22 mouse cellular contexts compared by ENCODE assay signal in the genomic region with DNA sequence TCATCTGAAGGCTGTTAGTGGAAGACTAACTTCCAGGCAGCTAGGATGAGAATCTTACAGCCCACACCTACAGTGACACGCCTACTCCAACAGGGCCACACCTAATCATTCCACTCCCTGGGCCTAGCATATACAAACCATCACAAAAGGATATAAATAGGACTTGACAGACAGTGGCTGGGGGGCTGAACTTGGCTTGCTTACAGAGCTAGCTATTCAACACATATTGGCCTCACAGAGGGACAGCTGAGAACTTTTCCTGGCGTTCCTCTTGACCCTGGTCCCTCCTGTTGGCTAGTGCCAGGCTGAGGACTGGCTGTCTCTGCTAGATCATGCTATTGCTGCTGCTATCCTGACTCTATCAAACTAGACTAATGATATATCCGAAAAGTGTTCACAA. TPM values are rescaled to one million over a fixed set of nuclear protein-coding genes. Genes with fewer than 3 reads are reported as not detected.
A peak's percentile ranks its signal among the peaks of the same experiment; 100 is the strongest.
DNase-seq lines count a peak whose midpoint lies in the region; ATAC-seq and TF ChIP-seq lines count a peak whose summit lies in the region.
"Had no signal": no experiment of that assay in that cellular context is flagged by ENCODE, and none has a peak within 500 bp of the region (broad histone marks: within the 10 kb centered on the region; RNA-seq: fewer than 3 reads in every experiment).

No protein-coding gene starts in this region.

- H3ac ChIP-seq in myocyte (ENCODE audit: control insufficient read depth, insufficient read length): no peak overlapping the region

- WGBS in lung, adult 2 months: 59% methylated on average over 3 of the region's 3 CpGs
- WGBS in heart, embryonic 14.5 days: 53% methylated on average over 3 of the region's 3 CpGs
- WGBS in thymus, adult 2 months: 97% methylated on average over 3 of the region's 3 CpGs

- H3K27ac ChIP-seq in heart, embryonic 14.5 days (replicated peaks in 1 of 2; ENCODE audit: control insufficient read depth in 1 of 2, insufficient read depth in 1 of 2, low read depth in 2 of 2, low read length in 2 of 2): peak overlapping the region; percentile 32 to 77; a peak in 3 of 4 replicates
- H3K27ac ChIP-seq in thymus, adult 2 months (ENCODE audit: control insufficient read depth, insufficient read depth, low read length): no peak overlapping the region
- H3K27ac ChIP-seq: forebrain, embryonic 12.5 days; layer of hippocampus, adult 2 months; limb, embryonic 10.5 days; liver, embryonic 12.5 days; midbrain, embryonic 15.5 days had no signal

- no peaks in the 10 kb centered on the region for H3K4me1 ChIP-seq in lung, adult 2 months (ENCODE audit: control insufficient read depth, insufficient read depth, low read length)
- H3K4me1 ChIP-seq in heart, embryonic 14.5 days (ENCODE audit: control insufficient read depth in 2 of 2, insufficient read depth in 2 of 2, low read length in 2 of 2): peaks cover 2 to 14% of the 10 kb centered on the region in 2 experiments; a peak in 2 of 4 replicates
- no peaks in the 10 kb centered on the region for H3K4me1 ChIP-seq in thymus, adult 2 months (replicated peaks; ENCODE audit: control insufficient read depth, insufficient read depth, low read length)
- H3K4me1 ChIP-seq: forebrain, embryonic 12.5 days; limb, embryonic 10.5 days; midbrain, embryonic 15.5 days had no signal

- intact Hi-C loops in heart, postnatal 14 days (cut with DNase I): no loop called here

- peak; percentile 89 for DNase-seq in heart, adult 11 months
- no peak for DNase-seq in heart, postnatal 14 days
- peak; percentile 36 for DNase-seq in lung, postnatal 10 days
- no peak for DNase-seq in lung, adult 2 months
- DNase-seq in thymus, adult 2 months: no peak
- DNase-seq: cerebellum, adult 9-11 months; kidney, adult 18-20 months; kidney, postnatal 10 days had no signal

- no peaks in the 10 kb centered on the region for H3K27me3 ChIP-seq in heart, embryonic 14.5 days (ENCODE audit: control insufficient read depth, insufficient read depth, low read length)
- no peaks in the 10 kb centered on the region for H3K27me3 ChIP-seq in myocyte (ENCODE audit: control insufficient read depth, insufficient read depth, insufficient read length)
- H3K27me3 ChIP-seq in thymus, adult 2 months (ENCODE audit: control insufficient read depth, insufficient read depth, low read length): no peaks in the 10 kb centered on the region
- H3K27me3 ChIP-seq: forebrain, embryonic 12.5 days; liver, embryonic 12.5 days; midbrain, embryonic 15.5 days; Patski had no signal

- no peak overlapping the region for H3K4me3 ChIP-seq in lung, adult 2 months (replicated peaks; ENCODE audit: extremely low read depth, low read depth, low read length)
- no peak overlapping the region for H3K4me3 ChIP-seq in heart, embryonic 14.5 days (ENCODE audit: control insufficient read depth in 1 of 2, insufficient read depth in 1 of 2, low read depth in 1 of 2, low read length in 2 of 2)
- no peak overlapping the region for H3K4me3 ChIP-seq in myocyte
- H3K4me3 ChIP-seq in thymus, adult 2 months (ENCODE audit: control insufficient read depth, insufficient read depth, low read length): no peak overlapping the region
- H3K4me3 ChIP-seq: forebrain, embryonic 12.5 days; layer of hippocampus, adult 2 months; limb, embryonic 10.5 days; liver, embryonic 12.5 days; midbrain, embryonic 15.5 days had no signal

- no peak overlapping the region for H3K9ac ChIP-seq in heart, embryonic 14.5 days (ENCODE audit: low read length)
- H3K9ac ChIP-seq: forebrain, embryonic 12.5 days; liver, embryonic 12.5 days; midbrain, embryonic 15.5 days had no signal

- no peak for TF ChIP-seq CTCF in lung, adult 2 months (IDR thresholded peaks at IDR 0.05; ENCODE audit: insufficient read depth, low read length)
- no peak for TF ChIP-seq CTCF in thymus, adult 2 months (IDR thresholded peaks at IDR 0.05; ENCODE audit: borderline replicate concordance, control insufficient read depth, extremely low read depth, insufficient read depth, low read length, poor library complexity)

- TF ChIP-seq POLR2A in lung, adult 2 months (IDR thresholded peaks at IDR 0.05; ENCODE audit: borderline replicate concordance, extremely low read depth, low read depth, low read length): no peak
- no peak for TF ChIP-seq POLR2A in myocyte (IDR thresholded peaks at IDR 0.05; ENCODE audit: insufficient read length, low read depth)
- no peak for TF ChIP-seq POLR2A in thymus, adult 2 months (IDR thresholded peaks at IDR 0.05; ENCODE audit: control insufficient read depth, extremely low read depth, insufficient read depth, low read length, poor library complexity)

- peaks cover 32% of the 10 kb centered on the region for H3K36me3 ChIP-seq in heart, embryonic 14.5 days (ENCODE audit: control insufficient read depth, insufficient read depth, low read length)
- H3K36me3 ChIP-seq in myocyte (ENCODE audit: control insufficient read depth, insufficient read depth): no peaks in the 10 kb centered on the region
- H3K36me3 ChIP-seq in thymus, adult 2 months (ENCODE audit: control insufficient read depth, insufficient read depth, low read length): peaks cover 33% of the 10 kb centered on the region
- H3K36me3 ChIP-seq: midbrain, embryonic 15.5 days had no signal

- 0 out of 2 replicates have a peak, but pooled peaks have one; percentile 54 for ATAC-seq in heart, embryonic 14.5 days (ENCODE audit: insufficient number of reproducible peaks, insufficient read depth, low FRiP score, low read depth)
- ATAC-seq: hindbrain, embryonic 16.5 days; liver, embryonic 12.5 days; midbrain, embryonic 15.5 days; Patski had no signal

- no peaks in the 10 kb centered on the region for H3K79me2 ChIP-seq in myocyte (ENCODE audit: control insufficient read depth, insufficient read depth)

- H3K9me3 ChIP-seq in heart, embryonic 14.5 days (ENCODE audit: control insufficient read depth, low read length): no peaks in the 10 kb centered on the region
- H3K9me3 ChIP-seq: forebrain, embryonic 12.5 days; limb, embryonic 10.5 days; liver, embryonic 12.5 days; midbrain, embryonic 15.5 days had no signal

- no peak overlapping the region for H3K4me2 ChIP-seq in heart, embryonic 14.5 days (ENCODE audit: low read length)
- H3K4me2 ChIP-seq in myocyte (ENCODE audit: low read depth): peak overlapping the region; percentile 32
- H3K4me2 ChIP-seq: forebrain, embryonic 12.5 days; liver, embryonic 12.5 days; midbrain, embryonic 15.5 days had no signal

TF ChIP-seq in myocyte, 11 proteins besides CTCF, POLR2A, EP300 and RAD21:
- peak in 1 of 3 experiments; percentile 43 for TF ChIP-seq MYOD1 (IDR thresholded peaks at IDR 0.05; ENCODE audit: control insufficient read depth in 1 of 3, insufficient read length in 2 of 3, low read depth in 2 of 3)
- TF ChIP-seq MAX (IDR thresholded peaks at IDR 0.05; ENCODE audit: low read depth): no peak
- peak in 1 of 3 experiments; percentile 17 for TF ChIP-seq MYOG (IDR thresholded peaks at IDR 0.05; ENCODE audit: control insufficient read depth in 1 of 3, insufficient read depth in 1 of 3, insufficient read length in 2 of 3, low read depth in 2 of 3)

RNA-seq across cellular contexts. Expression of a gene that starts 6.8 kb away (rescaled TPM):
- not detected for total RNA-seq in heart, postnatal 14 days (2021)
- not detected in 2 replicates for polyA plus RNA-seq in lung, adult 2 months (2012; rRNA removed)
- polyA plus RNA-seq in heart, embryonic 14.5 days (2014; fragmentation: Nextera tagmentation; extraction: Ambion mirVana): not detected in 2 replicates
- polyA plus RNA-seq in myocyte (2012; fragmentation: generic; extraction: Trizol): 0.07 TPM
- not detected in 2 replicates for polyA plus RNA-seq in thymus, adult 2 months (2012; rRNA removed)
- total RNA-seq: heart, adult 18-20 months; layer of hippocampus, adult 2 months; megakaryocyte progenitor cell, adult 5-6 weeks had no signal
- polyA plus RNA-seq: C2C12; embryonic facial prominence, embryonic 14.5 days; forebrain, embryonic 12.5 days; hindbrain, embryonic 16.5 days; limb, embryonic 10.5 days; Patski; thymus, postnatal 0 days had no signal

RNA-seq across cellular contexts. Expression of a gene that starts 13.9 kb away (rescaled TPM):
- total RNA-seq in heart, postnatal 14 days (2021): 10 to 100 TPM; 32.6 to 34.4 TPM
- 2.2 and 3.2 TPM in 2 replicates for polyA plus RNA-seq in lung, adult 2 months (2012; rRNA removed)
- polyA plus RNA-seq in heart, embryonic 14.5 days (2014; fragmentation: Nextera tagmentation; extraction: Ambion mirVana): 108 and 112 TPM in 2 replicates
- polyA plus RNA-seq in myocyte (2012; fragmentation: generic; extraction: Trizol): 10.8 TPM
- polyA plus RNA-seq in thymus, adult 2 months (2012; rRNA removed): 10.6 and 11.9 TPM in 2 replicates

RNA-seq across cellular contexts. Expression of a gene that starts 53.6 kb away (rescaled TPM):
- total RNA-seq in heart, postnatal 14 days (2021): 100 to 1,000 TPM; 138 to 142 TPM
- polyA plus RNA-seq in lung, adult 2 months (2012; rRNA removed): 27.0 and 34.5 TPM in 2 replicates
- 19.0 and 22.6 TPM in 2 replicates for polyA plus RNA-seq in heart, embryonic 14.5 days (2014; fragmentation: Nextera tagmentation; extraction: Ambion mirVana)
- polyA plus RNA-seq in myocyte (2012; fragmentation: generic; extraction: Trizol): 27.3 TPM
- 48.8 and 53.7 TPM in 2 replicates for polyA plus RNA-seq in thymus, adult 2 months (2012; rRNA removed)

Comparison
In these comparisons a context has a peak if more than half of its experiments do, and no peak if none do; other contexts are left out.
1. DNase-seq: peak in heart, adult 11 months (single experiment) and lung, postnatal 10 days (single experiment); none in heart, postnatal 14 days (0 of 2), lung, adult 2 months (single experiment) and thymus, adult 2 months (single experiment).